Mouse (Mus musculus) retina, adult 2 months (tissue): ENCODE measurements around the gene Hnrnpa1.
"Not testable (repeated sequence)": the region's sequence is repeated elsewhere in the genome, so short reads cannot be mapped to it uniquely, and the experiment has no call there.

Experiments
- DNase-seq: peaks from one replicate; pipeline ENCODE4 v3.0.0-alpha.2; 2012; ENCODE audit warnings: low read depth, low spot score

Hnrnpa1 gene

DNA sequence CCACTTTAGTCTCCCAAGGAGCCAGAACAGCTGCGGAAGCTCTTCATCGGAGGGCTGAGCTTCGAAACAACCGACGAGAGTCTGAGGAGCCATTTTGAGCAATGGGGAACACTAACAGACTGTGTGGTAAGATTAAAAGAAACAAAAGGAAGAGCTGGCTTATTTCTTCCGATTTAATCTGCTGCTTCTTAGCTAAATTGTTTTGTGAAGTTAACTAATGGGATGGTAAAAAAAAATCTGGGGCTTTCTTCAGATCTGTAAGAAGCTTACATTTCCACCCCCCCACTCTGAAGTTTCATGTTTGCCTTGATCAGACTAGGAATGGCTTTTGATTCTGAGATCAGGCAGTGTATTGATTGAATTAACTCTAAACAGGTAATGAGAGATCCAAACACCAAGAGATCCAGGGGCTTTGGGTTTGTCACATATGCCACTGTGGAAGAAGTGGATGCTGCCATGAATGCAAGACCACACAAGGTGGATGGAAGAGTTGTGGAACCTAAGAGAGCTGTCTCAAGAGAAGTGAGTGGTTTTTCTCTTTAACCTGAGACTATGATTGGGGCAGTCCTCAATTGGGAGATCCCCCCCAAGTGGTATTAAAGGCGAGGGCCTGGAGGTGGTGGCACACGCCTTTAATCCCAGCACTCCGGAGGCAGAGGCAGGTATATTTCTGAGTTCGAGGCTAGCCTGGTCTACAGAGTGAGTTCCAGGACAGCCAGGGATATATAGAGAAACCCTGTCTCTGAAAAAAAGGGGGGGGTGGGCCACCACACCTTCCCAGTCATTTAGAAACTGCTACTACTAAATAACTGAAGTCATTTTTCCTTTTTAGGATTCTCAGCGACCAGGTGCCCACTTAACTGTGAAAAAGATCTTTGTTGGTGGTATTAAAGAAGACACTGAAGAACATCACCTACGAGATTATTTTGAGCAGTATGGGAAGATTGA is 1.1 kb downstream of the Hnrnpa1 start:
- DNase-seq: not testable (repeated sequence)

DNA sequence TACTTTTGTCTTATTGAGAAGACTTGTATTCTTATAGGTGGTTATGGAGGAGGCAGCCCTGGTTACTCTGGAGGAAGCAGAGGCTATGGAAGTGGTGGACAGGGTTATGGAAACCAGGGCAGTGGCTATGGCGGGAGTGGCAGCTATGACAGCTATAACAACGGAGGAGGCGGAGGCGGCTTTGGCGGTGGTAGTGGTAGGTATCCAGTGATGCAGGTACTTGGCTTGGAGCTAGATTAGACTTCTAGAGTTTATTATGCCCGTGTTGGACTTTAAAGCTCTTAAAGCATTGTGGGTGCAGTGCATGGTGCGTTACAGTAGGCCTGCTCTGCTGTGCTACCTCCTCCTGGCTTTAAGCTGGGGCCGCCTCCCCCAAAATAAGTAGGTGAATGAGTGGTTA is 2.7 kb downstream of the Hnrnpa1 start:
- DNase-seq: no peak

DNA sequence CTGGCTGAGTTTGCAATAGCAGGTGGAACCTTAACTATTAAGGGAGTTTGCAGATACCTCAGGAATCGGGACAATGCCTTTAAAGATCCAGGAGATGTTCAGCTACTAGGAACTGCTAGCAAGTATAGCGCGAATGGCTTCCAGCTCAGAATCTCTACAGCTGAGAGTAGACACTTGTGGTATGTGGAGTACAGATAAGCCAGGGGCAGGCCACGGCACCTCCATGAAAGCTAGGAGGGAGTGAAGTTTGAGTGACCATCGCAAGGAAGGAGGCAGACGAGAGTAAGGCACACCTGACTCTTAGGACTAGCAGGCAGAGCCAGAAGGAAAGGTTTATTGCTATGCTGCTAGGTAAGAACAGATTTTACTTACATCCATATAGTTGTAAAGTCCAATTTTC is 5.4 kb downstream of the Hnrnpa1 start:
- DNase-seq: no peak

DNA sequence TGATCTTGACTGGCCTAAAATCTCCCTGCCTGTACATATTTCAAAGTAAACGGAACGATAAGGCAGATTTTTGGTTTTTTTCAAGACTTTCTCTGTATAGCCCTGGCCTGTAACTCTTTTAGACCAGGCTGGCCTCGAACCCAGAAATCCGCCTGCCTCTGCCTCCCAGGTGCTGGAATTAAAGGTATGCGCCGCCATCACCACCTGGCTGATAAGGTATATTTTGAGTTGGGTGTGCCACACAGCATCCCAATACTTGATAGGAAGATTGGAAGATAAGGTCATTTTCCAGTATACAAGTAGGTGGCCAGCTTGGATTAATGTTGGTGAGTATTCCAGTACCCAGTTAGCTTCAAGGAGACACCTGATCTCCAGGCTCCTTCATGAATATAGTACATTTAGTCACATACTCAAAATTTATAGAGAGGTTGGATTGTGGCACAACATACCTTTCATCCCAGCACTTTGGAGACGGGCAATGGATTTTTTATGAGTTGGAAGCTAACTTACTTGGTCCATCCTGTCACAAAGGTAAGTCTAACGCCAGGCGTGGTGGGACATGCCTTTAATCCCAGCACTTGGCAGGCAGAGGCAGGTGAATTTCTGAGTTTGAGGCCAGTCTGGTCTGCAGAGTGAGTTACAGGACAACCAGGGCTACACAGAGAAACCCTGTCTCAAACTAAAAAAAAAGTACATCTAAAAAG is 7.0 kb downstream of the Hnrnpa1 start:
- DNase-seq: no peak

DNA sequence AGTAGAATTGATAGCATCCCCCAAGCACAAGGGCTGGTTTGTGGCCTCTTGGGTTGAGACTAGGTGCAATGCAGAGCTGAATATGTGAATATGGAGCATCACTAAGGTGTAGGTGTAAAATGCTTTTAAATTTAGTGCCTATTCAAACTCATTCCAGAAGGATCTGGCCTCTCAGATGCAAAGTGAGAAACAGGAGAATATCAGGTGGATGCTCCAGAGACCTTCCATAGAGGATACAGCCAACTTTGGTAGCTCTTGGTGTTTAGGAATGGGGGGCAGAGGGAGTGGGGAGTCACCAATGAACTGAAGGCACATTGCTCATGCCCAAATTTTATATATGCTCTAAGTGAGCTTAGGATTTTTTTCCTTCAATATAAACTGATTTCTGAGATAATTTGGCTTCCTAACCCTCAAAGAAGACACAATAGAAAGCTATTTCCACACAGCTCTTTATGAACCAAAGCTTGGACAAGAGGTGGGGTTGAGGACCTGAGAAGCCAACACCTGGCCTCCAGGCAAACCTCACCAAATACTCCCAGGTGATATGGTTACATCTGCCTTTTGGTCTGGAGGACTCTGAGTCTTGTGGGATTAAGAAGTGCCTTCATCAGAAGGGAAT is 7.7 kb downstream of the Hnrnpa1 start:
- DNase-seq: no peak

DNA sequence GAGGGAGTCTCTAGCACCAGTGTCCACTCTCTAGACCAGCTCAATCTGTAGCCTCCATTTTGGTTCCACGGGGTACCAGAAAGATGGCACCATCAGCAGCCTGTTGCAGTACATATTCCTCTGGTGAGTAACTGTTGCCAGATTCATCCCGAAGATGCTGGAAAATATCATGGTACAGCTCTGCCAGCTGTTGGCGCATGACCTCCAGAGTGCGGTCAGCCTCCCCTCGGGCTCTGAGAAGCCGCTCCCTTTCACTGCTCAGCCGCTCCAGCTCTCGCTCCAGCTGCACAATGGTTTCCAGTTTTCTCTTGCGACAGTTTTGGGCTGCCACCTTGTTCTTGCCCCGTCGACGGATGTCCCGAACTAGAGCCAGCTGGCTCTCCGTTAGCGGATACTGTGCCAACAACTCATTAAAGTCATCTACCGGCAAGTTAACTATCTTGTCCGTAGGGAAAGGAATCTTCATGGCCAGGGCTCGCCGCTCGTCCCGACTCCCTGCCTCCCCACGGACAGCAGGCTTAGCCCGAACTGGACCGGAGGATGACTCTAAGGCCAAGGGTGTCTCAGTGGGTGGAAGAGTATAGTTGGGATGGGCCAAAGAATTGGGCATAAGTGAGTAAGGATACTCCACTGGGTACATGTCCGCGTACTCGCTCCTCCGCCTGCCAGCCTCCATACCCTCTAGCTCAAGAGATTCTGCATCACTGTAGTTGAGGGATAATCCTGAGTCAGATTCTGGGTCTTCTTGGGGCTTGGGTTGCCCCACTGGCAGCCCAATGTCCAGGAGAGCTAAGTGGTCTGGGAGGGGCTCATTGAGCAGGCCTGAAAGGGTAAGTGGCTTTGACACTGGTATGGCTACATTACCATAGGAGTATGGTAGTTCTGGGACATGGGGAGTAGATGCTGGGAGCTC is 8.4 kb downstream of the Hnrnpa1 start:
- no peak for DNase-seq

DNA sequence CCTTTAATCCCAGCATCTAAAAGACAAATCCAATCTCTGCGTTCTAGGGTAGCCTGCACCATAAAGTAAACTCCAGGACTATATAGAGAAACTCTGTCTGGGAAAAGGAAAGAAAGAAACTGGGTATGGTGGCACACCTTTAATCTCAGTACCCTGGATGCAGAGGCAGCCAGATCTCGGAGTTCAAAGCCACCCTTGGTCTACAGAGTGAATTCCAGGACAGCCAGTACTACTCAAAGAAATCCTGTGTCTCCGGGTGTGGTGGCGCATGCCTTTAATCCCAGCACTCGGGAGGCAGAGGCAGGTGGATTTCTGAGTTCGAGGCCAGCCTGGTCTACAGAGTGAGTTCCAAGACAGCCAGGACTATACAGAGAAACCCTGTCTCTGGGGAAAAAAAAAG is 9.3 kb downstream of the Hnrnpa1 start:
- not testable (repeated sequence) for DNase-seq

DNA sequence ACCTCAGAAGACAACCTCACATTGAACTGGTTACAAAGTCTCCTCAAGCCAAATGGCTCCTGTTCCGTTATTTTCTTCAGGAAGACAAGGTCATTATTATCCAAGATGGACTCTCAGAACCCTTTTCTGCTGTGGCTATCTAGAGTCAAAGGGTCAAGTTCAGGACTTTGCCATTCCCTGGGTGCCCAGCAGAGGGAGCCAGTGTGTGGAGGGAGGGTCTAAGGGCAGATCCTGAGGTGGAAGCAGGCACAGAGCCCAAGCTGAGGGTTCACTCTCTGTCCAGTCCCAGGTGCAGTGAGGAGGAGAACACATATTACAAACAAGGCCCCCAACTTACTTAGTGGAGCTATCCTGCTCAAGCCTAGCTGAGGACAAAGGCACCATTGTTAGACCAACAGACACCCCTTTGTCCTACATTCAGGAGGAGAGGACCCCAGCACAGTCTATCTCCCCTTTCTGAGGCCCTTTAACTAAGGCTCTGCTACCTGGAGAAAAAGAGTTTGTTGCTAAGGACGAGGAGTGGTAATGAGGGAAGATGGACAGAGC is 10.0 kb downstream of the Hnrnpa1 start:
- DNase-seq: no peak

DNA sequence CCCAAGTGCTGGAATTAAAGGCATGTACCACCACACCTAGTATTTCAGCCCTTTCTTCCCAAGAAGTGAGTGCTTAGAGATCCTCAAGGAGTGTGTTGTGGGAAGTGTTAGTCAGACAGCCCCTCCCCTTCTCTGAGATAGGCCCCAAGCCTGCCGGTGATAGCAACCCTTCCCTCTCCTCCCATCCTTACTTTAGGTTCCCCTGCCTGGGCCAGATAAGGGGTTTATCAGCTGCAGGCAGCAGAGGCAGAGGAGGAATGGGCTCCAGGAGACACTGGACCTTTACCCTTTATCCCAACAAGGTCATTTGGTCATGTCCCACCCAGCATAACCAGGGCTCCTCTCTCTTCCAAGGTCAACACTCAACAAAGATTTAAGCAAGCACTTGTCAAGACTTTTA is 11.4 kb downstream of the Hnrnpa1 start:
- no peak for DNase-seq

DNA sequence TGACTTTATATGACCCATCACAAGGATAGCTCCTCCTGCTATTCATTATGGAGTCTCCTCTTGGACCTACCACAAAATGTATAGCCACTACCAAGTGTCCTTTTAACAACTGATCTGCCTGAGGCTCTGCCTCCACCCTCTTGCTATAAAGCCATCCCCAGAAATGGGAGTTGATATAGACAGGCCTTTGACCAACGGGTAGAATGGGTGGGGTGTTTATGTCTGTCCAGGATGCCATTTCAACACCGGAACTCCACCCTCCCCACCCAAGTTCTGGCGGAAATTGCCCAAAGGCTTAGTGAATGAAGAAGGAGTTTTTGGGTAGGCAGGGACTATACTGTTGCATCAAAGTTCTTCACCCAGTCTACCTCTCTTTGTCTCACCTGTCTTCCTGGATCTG is 12.4 kb downstream of the Hnrnpa1 start:
- DNase-seq: no peak

DNA sequence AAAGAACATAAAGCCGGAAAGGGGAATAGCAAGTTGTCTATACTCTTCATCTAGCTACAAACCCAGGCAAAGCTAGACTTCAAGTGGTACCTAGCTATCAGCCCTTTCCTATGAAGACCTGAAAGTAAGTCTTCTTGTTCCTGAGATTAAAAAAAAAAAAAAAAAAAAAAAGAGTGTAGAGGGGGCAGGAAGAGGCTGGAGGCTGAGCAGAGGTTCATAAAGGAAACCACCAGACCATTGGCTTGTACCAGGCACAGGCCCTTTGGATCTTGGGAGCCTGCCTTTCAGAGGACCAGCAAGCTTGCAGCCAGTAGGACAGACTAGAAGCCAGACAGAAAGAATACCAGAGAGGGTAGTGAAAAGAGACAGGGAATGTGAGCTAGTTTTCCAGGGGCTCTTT is 13.1 kb downstream of the Hnrnpa1 start:
- DNase-seq: no peak

DNA sequence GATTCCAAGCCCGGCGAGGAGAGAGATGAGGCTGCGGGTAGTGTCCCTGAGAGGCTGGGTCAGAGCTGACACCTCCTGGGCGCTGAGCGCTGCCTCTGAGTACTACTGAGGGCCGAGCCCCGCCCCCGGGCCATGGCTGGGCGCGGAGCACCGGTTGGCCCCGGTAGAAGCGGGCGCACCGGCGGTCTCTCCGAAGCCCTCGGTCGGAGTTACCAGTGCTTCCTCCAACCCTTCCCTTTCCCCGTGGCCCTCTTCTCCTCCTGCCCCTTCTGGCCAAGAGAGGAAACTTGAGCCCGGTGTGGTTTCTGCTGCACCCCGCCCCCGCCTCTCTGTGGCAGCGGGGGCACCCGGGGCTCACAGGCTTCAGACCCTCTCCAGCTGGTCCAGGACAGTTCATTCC is 14.9 kb downstream of the Hnrnpa1 start:
- DNase-seq: no peak

DNA sequence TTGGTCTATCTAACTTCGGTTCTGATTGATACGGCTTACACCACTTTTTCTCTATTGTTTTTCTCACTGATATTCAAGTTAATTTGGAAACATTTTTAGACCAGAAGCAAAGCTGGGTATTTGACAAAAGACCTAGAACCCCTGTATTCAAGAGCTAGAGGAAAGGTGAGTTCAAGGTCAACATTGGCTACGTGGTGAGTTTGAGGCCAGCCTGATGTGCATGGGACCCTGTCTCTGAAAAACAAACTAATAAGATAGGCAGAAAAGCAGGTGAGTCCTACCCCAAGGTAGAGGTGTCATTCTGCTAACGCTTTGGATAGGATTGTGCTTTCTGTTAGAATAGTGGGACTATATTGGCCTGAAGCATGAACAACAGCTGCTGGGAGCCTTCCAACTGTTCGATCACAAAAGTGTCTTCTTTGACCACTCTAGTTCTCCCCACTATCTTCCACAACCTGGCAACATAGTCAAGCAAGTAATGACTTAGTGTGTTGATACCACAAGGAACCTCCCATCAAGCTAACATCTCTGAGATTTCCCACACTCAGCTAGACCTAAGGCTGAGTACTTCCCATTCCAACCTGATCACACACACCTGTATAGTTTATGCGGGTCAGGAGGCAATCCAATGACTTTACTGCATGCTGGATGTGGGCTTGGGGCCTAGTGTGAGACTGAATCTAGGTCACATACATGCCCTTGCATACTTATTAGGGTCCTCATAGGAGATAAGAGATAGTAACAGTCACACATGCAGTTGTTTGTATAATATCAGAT is 16.2 kb downstream of the Hnrnpa1 start:
- DNase-seq: no peak

DNA sequence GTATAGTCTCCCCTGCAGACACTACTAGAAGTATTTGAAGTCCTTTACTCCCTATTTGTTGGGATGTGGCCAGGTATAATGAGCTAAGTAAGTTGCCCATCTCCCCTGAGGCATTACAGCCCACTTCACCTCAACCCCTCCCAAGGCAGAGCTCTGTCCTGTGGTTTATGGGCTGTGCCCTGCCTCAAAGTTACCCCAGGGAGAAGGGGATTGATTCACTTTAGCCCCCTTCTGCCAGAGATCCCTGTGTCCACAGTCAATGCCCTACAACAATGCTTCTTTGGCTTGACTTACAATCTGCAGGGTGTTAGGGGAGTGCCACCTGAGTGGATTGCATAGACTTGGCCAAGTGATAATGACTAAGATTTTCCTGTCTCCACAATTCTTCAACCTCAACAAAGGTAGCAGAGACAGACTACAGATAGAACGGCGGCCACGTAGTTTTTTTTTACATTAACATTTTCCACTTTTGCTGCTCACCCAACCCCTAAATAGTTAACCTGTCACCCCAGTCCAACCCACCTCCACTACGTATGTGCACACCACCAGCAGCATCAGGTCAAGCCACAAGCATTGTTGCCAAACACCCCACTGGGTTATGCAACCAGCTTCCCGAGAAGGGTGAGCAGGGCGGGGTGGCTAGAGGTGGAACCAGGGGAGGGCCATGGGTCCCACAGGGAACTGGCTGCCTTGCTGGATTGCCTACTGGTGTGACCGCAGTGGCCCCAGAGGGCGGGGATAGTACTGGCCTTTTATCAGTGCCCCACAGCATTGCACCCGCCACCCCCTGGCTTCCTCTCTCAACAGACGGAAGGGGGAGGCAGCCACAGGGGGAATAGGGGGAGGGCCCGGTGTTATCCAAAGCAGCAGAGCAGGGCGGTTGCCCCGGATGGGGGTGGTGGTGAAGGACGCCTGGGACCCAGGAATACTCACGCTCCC is 17.8 kb downstream of the Hnrnpa1 start, which contains the start of gene Nfe2:
Nfe2 (minus strand) TSS at position 614 of the 939 bp plus-strand sequence.
- no peak for DNase-seq

DNA sequence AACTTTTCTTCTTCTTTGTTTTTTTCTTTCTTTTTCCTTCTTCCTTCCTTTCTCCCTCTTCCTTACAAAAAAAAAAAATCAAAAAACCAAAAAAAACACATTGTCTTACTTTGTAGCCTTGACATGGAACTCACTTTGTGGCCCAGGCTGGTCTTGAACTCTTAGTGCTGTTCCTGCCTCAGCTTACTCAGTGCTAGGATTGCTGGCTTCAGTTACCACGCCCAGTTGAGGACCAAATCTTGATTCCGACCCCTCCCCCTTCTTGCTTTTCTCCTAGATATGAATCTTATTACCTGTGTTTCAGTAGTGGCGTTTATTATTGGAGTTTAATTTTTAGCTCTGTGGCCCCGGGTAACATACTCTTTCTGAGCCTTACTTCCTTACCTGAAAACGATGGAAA is 18.9 kb downstream of the Hnrnpa1 start:
- DNase-seq: no peak

DNA sequence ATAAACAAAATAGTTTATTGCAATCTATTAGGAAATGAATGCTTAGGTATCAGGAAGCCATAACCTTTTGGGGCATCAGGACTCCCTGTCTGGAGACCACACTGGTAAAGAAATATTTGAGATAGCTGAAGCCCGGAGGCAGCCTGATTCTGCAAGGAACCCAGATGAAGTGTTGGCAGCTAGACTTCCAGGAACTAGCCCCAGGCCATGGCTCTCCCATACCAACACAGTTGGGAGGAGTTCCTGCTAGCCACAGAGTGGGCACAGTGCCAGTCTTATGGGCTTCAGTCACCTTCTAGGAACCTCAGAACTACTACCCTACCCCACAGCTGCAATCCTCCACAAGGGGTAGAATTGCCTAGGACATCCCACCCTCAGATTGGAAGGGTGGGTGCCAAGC is 19.8 kb downstream of the Hnrnpa1 start:
- DNase-seq: no peak

DNA sequence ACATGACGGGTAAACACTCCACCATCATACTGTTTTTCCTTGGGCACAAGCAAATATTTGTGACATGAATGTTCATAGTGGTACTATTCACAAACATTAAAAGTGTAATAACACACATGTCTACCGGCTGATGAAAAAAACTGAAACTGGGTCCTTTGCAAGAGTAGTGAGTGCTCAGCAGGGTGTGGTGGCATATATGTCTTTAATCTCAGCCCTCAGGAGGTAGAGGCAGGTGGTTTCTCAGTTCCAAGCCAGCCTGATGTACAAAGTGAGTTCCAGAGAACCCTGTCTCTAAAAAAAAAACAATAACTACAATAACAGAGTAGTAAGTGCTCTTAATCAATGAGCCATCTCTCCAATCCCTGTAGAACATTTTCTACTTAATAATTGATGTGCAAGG is 24.6 kb downstream of the Hnrnpa1 start:
- no peak for DNase-seq

DNA sequence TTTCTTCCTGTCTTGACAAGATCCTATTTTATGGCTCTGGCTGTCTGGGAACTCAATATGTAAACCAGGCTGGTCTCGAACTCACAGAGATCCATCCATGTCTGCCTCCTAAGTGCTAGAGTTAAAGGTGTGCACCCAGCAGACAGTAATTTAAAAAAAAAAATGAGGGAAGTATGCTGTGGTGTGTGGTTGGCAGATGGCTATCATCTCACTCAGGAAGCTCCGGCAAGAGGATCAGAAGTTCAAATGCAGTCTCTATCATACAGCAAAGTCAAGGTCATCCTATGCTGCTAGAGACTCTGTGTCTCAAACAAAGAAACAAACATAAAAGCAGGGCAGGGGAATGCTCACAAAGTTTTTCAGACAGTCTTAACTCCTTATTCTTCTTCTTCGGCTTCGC is 28.7 kb downstream of the Hnrnpa1 start:
- no peak for DNase-seq
